Mouse (Mus musculus): ENCODE measurements around the gene Bcat1.

Bcat1 gene

DNA sequence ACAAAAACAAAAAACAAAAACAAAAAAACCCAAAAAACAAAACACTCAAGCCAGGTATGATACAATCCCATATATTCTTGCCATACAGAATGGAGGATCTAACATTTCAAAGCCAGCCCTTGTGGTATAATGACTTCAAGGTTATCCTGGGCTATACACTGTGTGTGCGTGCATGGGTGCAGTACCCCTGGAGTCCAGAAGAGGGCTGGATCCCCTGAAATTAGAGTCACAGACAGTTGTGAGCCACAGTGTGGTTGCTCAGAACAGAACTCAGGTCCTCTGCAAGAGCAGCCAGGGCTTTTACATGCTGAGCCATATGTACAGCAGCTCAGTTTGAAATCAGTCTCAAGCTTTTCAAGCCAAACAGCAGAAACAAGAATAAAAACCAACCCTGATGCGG is 61.0 kb downstream of the Bcat1 start:
- in situ Hi-C loops (cut with MboI; ENCODE audit: low sequenced_read_pairs): no loop called here

DNA sequence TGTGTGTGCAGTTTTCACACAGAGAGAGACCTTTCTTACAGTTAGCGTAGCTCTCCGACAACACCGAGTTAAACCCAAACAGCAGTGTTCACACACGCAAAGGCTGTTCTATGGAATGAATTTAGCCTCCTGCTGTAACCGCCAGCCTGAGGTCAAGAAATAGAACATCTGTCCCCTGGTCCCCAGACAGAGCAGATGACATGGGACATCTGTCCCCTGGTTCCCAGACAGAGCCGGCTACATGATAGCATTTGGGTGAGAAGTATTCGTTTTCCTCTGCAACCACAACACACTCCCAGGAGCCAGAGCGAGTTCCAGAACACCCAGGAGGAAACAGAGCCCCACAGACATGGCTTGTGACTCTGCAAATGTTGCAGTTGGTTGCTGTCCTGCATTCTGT is 63.3 kb downstream of the Bcat1 start:
- in situ Hi-C loops (cut with MboI; ENCODE audit: low sequenced_read_pairs): no loop called here

DNA sequence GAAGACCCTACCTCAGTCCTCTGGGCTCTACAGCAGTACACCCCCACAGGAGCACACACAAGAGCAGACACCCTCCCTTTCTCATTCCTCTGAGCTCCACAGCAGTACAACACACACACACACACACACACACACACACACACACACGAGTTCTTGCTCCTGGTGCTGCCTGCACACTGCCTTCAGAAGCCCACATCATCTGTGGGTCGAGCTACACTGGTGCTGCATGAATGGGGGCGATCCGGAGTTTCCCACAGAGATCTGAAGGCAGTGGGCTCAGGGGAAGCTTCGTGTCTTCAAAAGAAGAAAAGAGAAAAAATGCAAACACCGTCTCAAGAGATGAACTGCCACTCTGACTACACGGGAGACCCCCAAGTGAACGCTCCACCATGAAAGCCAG is 64.8 kb downstream of the Bcat1 start:
- in situ Hi-C loops (cut with MboI; ENCODE audit: low sequenced_read_pairs): no loop called here

DNA sequence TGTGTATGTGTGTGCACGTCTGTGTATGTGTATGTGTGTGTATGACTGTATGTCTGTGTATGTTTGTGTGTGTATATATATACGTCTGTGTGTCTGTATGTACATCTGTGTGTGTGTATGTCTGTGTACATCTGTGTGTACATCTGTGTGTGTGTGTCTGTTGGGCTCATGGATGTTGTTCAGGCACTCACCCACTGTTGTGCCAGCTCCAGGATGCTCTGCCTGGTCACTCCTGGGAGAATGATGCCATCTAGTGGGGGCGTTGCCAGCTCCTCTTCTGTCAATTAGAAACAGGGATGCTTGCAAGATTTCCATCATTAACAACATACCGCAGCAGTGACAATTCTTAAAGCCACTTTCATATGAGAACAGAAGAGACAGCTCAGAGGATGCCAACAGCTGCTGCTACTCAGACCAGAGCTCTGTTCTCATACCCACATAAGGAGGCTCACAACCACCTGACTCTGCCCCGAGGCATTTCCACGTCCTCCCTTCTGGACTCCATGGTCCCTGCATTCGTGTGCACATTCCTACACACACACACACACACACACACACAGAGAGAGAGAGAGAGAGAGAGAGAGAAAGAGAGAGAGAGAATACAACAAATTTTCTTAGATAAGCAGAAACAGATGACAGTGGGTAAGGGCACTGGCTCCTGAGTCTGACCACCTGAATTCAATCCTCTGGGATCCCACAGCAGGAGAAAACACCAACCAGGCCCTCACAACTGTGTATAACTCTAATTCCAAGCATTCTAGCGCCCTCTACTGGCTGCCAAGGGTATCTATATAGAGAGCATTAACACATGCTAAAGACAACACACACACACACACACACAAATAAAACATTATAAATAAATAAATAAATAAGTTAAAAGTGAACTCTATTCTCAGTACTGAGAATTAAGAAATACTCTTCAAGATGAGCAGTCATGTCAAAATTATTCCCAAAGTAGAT is 65.8 kb downstream of the Bcat1 start:
- in situ Hi-C loops (cut with MboI; ENCODE audit: low sequenced_read_pairs): no loop called here

DNA sequence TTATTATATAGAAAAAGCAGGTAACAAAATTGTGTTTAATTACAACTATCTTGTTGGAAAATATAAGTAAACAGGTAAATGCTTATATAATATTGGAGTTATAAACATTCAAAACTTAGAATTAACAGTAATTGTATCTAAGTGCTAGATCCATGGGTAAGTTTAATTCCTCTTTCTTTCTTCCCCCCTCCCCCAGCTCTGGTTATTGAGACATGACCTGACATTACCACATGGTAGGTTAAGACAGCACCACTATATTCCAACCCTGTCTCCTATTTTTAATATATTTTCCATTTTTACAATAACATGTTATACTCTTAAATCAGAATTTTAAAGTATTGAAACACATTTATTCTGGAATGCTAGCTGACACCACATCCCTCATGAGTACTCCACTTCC is 72.5 kb downstream of the Bcat1 start:
- in situ Hi-C loops (cut with MboI; ENCODE audit: low sequenced_read_pairs): no loop called here

DNA sequence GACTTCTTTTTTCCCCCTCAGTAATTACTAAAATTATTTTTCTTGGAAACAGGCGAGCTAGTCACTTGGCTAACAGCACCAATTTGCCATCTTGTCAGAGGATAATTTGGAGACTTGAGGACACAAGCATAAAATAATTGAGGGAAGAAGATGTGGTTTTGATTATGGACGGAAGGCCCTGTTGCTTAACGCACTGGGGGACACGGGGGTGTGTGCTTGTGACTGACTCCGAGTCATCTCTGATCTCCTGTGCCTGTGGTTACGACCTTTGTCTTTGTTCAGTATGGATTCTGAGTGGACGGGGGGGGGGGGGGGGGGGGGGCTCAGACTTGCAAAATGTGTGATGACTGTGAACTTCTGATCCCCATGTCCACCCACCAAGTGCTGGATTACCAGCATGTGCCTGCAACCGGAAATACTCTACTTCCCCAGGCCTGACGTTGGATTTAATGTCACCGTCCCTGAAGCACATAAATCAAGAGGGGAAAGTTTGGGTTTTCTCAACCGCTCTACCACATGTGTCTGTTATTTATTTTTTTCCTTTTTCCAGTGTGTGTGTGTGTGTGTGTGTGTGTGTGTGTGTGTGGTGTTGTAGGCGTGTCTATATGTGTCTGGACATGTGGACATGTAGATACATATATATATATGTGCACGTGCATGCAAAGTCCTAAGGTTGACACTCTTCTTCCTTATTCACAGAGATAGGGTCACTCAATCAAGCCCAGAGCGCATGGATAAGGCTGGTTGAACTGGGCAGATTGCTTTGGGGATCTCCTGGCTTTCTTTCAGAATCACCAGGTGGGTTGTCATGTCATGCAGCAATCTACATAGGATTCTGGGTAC is 73.7 kb downstream of the Bcat1 start:
- in situ Hi-C loops (cut with MboI; ENCODE audit: low sequenced_read_pairs): no loop called here

DNA sequence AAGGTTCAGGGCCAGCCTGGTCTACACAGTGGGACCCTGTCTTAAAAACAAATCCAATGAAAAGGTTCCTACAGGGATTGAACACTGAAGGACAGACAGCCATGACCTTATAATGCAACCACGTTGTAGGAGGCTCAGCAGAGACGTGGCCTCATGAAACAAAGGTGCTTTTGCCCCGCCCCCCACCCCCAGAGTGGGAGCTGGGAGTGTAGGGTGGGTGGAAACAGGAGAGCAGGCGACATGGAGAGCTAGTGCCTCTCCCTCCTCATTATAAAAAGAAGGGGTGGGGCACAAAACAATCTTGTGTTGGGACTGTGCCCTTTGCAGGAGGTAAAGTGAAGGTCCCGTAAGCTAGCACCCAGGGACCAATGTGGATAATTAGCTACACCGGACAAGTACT is 74.5 kb downstream of the Bcat1 start:
- in situ Hi-C loops (cut with MboI; ENCODE audit: low sequenced_read_pairs): no loop called here

DNA sequence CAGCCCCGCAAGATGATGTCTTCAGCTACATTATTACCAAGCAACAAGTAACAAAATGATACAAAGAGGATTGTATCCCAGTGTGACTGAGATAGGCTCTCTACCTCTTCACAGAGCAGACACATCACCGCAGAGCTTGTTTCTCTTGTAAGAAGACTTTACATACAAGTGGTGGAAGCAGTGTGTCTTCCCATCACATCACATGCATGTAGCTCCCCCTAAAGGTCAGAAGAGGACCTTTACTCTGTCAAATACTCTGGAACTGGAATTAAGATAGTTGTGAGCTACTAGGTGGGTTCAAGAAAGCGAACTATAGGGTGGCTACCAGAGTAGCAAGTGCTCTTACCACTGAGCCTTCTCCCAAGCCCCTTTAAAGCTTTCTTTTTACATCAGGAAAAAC is 78.8 kb downstream of the Bcat1 start:
- in situ Hi-C loops (cut with MboI; ENCODE audit: low sequenced_read_pairs): no loop called here

DNA sequence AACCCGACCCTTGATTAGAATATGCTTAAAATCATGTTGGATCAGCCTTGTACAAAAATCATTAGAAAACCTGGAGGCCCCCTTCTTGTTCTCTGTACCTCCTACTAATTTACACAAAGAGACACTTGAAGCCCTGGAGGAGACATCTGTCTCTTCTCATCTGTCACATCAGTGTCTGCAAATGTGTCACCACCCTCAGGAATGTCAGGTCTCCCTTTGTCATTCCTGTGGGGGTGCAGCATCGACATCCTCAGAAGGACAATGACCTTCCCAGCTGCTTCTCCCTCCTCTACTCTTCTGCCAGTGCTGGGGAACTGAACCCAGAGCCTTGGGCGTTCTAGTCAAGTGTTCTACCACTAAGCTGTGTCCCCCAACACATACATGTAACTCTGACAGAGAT is 83.9 kb downstream of the Bcat1 start:
- in situ Hi-C loops (cut with MboI; ENCODE audit: low sequenced_read_pairs): no loop called here

DNA sequence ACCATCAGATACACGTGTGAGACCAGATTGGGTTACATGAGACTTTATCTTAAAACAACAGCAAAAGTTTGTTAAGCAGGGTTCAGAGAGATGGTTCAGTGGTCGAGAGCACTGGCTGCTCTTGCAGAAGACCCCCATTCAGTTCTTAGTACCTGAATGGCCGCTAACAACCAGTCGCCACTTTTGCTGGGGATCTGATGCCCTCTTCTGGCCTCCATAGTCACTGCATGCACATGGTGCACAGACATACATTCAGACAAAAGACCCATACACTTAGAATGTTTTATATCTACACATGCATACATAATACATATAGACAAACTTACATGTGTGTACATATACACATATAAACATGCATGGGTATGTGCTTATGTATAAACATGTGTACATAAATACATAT is 86.8 kb downstream of the Bcat1 start:
- in situ Hi-C loops (cut with MboI; ENCODE audit: low sequenced_read_pairs): no loop called here

DNA sequence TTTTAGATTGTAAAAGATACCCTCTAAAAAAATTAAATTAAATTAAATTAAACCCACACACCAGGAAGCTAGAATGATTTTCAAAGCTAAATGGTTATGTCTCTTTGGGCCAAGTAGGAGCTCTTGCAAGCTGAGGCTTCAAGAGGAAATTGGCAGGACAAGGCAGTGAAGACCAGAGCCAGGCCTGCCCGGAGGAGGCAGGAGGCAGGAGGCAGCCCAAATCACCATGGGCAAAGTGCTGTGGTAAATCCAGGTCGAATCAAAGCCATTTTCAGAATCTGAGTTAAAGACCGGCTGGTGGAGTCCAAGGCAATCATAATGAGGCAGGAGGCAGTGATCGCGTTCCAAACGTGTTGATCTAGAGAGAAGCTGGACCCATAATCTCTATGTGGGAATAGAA is 88.3 kb downstream of the Bcat1 start:
- in situ Hi-C loops (cut with MboI; ENCODE audit: low sequenced_read_pairs): no loop called here

DNA sequence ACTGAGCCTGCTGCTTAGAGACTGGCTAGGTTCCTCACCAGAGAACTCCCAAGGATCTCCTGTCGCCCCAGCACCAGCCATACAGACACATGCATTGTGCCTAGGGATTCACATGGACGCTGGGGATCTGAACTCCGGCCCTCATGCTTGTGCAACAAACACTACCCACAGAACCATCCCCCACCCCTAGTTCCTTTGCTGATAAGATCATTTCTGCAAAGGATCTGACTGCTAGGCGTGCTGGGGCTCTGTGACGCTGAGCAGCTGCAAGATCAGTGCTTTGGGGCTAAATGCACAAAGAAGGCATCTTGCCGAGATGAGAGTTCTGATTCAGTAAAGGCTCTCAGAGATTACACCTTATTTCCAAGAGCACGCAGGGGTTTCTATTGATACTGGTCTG is 88.8 kb downstream of the Bcat1 start:
- in situ Hi-C loops (cut with MboI; ENCODE audit: low sequenced_read_pairs): no loop called here

DNA sequence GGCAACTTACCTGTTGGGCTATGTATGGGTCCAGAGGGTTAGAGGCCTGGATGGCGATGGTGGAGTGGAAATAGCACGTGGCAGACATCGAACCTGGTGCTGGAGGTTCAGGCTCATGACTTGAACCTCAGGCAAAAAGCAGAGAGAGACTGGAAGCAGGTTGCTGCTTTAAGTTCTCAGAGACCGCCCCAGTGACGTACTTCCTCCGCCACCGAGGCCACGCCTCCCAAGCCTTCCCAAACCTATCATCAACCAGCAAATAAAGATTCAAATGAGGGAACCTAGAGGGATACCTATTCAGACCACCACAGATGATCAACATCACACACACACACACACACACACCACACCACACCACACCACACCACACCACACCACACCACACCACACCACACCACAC is 91.8 kb downstream of the Bcat1 start:
- in situ Hi-C loops (cut with MboI; ENCODE audit: low sequenced_read_pairs): no loop called here

DNA sequence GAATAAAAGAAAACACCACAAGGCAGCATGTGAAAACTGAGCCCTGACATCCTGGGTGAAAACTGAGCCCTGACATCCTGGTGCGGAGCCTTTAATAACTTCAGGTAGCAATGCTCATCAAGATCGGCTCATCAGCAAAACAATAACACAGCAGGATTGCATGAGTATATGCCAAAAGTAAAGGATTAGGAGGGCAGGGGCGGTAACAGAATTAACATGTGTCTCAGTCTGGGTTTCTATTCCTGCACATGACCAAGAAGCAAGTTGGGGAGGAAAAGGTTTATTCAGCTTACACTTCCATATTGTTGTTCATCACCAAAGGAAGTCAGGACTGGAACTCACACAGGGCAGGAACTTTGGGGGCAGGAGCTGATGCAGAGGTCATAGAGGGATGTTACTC is 93.9 kb downstream of the Bcat1 start:
- in situ Hi-C loops (cut with MboI; ENCODE audit: low sequenced_read_pairs): no loop called here

DNA sequence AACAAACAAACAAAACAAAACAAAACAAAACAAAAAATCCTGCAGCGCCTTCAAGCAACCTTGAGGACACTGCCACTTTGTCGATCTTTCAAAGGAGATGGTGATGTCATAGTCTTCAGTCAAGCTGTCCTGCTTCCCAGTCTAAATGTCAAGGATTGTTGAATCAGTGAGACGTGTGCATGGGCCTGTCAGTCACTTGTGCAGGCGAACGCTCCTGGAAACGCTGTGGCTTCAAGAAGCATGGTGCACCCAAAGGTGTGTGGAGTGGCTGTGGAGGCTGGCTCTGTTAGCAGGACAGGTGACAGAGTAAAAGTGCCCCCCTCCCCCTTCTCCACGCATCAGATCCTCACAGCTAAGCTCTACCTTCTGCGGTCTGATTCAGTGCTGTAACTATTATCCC is 103.6 kb downstream of the Bcat1 start:
- in situ Hi-C loops (cut with MboI; ENCODE audit: low sequenced_read_pairs): loop anchor here (25.0 kb wide), 1 partner anchor 1360 kb away; no protein-coding TSS in a partner anchor

DNA sequence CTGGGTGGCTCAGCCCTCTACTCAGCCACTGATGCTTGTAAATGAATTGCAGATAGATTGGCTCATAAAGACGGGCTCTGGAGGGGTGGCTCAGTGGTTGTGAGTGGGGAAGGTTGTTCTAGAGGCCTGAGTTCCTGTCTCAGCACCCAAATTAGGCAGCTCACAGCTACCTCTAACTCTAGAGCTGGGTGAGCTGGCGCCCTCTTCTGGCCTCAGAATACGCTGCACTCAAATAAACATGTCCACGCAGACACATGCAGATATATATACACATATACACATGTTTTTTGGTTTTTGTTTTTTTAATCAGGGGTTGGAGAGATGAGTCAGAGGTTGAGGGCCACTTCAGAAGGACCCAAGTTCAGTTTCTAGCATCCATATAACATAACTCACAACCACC is 105.1 kb downstream of the Bcat1 start:
- in situ Hi-C loops (cut with MboI; ENCODE audit: low sequenced_read_pairs): loop anchor here (25.0 kb wide), 1 partner anchor 1359 kb away; no protein-coding TSS in a partner anchor

DNA sequence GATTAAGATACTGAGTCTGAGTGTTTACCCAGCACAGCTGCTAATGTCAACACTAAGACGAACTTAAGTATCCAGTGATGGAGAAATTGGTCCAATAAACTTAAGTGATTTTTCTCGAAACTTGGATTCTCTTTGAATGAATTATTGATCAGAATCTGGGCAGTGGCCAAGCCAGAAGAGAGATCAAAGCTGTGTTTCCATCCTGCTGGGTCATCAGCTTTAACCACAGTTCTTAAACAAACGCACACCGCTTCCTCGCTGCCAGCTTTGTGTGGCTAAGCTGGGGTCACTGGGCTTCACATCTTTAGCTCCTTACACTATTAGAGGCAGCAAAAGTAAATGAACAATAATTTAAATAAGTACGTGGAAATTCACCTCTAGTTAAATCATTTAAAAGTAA is 108.4 kb downstream of the Bcat1 start:
- in situ Hi-C loops (cut with MboI; ENCODE audit: low sequenced_read_pairs): loop anchor here (25.0 kb wide), 1 partner anchor 1355 kb away; no protein-coding TSS in a partner anchor

DNA sequence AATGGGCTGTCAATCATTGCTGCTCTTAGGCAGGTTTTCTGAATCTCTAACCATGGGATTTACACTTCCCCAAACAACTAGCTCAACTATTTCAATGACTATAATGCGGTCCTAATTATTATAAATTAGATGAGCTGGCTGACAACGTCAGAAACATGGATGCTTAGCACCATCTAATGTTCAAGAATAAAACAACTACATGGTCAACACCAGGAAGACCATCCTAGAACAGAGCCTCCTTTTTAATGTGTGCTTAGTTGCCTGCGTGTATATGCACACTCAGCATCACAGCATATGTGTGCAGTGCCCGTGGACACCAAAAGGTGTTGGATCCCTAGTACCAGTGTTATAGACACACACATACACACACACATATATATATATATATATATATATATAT is 111.8 kb downstream of the Bcat1 start:
- in situ Hi-C loops (cut with MboI; ENCODE audit: low sequenced_read_pairs): loop anchor here (25.0 kb wide), 1 partner anchor 1352 kb away; no protein-coding TSS in a partner anchor

DNA sequence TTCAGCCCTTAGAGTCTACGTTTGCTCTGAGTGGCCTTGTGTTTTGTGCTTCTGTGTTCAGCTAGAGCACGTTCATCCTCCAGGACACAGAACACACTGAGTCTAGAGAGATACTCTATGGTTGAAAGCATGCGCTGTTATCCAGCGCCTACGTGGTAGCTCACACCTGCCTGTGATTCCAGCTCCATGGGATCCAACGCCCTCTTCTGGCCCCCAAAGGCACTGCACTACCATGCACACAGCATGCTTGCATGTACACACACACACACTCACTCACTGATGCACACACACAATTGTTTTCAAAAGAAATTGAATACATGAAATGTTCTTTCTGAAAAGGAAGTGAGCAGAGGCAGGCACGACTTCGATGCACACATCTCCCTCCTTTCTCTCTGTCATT is 112.8 kb downstream of the Bcat1 start:
- in situ Hi-C loops (cut with MboI; ENCODE audit: low sequenced_read_pairs): loop anchor here (25.0 kb wide), 1 partner anchor 1351 kb away; no protein-coding TSS in a partner anchor

DNA sequence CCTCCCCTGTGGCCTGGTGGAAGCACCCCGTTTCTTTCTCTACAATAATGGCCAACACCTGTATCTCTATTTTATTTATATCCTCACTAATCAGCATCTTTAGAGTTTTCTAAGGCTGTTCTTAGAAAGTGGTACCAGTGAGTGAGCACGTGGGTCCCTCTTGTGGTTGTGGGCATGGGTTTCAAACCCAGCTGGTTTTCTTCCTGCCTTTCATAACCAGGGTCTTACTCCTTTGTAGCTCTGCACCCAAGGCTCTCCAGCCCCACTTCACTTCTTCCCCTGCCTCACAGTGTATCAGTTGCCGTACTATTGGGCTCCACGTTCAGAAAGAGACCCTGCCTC is 114.0 kb downstream of the Bcat1 start:
- in situ Hi-C loops (cut with MboI; ENCODE audit: low sequenced_read_pairs): loop anchor here (25.0 kb wide), 1 partner anchor 1350 kb away; no protein-coding TSS in a partner anchor

DNA sequence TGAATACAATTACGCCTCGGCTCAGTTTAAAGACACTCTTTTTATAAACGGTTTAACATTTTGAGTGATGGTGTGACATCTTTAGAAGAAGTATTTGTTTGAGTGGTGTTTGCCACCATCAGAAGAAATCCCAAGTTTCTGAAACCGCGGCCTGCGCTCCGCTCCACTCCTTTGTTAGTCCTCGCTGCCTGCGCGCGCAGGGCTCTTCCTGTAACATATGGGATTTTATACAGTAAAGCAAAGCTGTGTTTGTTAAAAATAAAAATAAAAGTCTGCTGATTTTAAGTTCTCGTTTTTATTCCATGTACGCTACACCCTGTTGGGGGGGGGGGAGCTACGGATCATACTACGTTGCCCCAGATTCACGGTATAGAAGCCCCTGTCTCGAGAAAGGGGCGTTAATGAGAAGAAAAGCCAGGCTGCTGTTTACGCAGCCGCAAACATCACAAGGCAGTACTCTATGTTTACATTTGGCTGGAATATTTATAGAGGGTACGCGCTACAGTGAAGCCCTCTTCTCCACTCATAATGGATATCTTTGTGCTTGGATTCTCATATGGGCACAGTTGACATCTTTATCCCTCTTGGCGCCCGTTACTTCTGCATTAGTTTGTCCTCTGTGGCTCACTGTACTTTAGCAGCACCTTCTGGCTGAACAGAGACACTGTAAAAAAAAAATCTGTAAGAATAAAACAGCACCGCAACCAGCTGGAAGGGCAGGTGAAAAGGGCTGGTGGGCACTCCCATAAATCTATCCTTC is 114.6 kb downstream of the Bcat1 start:
- in situ Hi-C loops (cut with MboI; ENCODE audit: low sequenced_read_pairs): loop anchor here (25.0 kb wide), 1 partner anchor 1349 kb away; no protein-coding TSS in a partner anchor
